Mouse (Mus musculus) Muller cell, postnatal 12 days (primary cell): ENCODE data around the gene Fbxl8.
"Not testable (repeated sequence)": the region's sequence is repeated elsewhere in the genome, so short reads cannot be mapped to it uniquely, and the experiment has no call there.

Experiments used
- DNase-seq: peaks from one replicate; pipeline ENCODE4 v3.0.0-alpha.2; 2015; ENCODE audit errors: inconsistent ontology term

Fbxl8 gene

GRCm38 (mm10) chr8:105281821-105282220 lies 17.4 kb downstream of the Fbxl8 start:
- DNase-seq = no peak

DNA sequence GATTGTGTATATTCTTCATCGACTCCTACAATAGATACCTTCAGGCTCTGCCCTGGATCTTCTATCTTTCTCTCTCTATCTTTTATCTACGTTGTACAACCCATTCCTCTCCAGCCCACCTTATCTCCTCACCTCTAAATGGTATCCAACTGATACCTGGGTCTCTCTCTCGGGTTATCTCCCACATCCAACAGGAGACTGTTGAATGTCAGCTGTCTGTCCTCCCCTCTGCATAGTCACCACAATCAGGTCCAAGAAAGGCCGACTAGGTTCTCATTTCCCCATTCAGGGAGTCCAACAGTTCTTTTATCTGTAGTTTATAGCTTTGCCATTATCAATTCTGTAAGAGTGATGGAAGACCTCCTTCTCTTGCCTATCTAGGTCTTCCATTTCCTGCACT lies 17.8 kb downstream of the Fbxl8 start:
- no peak for DNase-seq

DNA sequence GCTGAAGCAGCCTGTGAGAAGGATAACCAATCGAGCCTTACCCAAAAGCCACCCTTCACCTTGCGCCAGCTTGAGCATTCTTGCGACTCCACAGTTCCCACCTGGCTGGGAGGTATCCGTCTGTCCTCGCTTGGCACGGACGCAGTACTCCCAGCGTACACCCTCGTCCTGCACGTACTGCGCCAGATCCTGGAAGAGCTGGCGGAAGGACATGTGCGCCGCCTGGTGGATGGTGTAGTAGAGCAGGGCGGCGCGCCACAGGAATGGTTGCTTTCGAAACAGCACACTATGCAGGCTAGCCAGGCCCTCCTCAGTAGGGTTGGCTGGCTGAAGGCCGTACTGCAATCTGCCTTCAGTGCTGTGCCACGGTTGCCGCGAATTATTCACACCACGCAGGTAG lies 18.6 kb downstream of the Fbxl8 start:
- peak; percentile 16 for DNase-seq

DNA sequence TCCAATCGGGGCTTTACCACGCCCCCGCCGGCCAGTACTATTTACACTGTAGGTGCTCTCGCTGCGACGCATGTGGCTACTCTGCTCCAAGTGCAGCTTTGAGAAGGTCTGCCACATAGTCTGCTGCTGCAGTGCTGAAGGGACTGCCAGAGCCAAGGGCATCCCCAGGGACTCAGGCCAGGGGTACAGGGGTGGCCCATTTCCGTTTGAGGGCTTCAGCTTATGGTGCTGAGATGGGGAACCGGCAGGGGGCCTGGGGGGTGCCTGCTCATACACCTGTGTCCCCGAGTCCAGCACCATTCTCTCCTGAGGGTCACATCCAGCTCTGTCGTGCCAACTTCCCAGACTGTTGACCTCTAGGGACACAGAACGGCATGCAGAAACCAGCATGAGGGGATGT lies 21.1 kb downstream of the Fbxl8 start:
- DNase-seq = no peak

GRCm38 (mm10) chr8:105286907-105287306 lies 22.5 kb downstream of the Fbxl8 start:
- no peak for DNase-seq

- DNase-seq = no peak
These were observed 23.8 kb downstream of the Fbxl8 start for GRCm38 (mm10) chr8:105288231-105288630.

DNA sequence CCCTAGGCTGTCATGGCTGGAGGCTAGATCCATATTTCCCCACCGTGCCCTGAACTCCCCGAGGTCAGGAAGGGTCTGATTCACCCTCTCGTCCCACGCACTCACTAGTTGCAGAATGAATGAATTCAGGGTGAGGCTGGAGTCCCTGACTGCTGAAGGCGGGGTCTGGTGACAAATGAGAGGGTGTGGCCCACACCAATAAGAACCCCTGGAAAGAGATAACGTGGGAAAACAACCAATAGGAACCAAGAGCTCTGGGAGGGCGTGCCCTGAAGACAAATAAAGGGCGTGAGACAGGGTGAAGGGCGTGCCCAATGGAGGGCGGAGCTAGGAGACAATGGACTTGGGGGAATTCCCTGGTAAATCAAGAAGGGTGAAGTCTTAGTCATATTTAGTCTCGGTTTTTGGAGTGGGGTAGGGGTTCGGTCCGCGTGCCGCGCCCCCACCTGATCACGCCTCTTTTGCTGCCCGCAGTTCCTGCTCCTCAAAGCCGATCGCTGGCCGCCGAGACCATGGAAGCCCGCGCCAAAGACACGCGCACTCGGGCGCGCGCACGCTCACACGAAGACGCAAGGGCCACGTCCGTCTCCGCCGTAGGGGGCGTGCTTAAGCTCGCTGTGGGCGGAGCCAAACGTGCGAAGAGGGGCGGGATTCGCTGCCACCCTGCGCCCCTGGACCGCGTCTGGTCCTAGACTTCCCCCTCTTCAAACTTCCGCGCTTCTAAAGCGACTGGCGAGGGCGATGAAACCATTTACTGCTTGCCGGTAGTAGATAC lies 24.7 kb downstream of the Fbxl8 start:
- peak; percentile 97 for DNase-seq

GRCm38 (mm10) chr8:105289805-105290460 lies 25.5 kb downstream of the Fbxl8 start, which contains the start of gene 4931428F04Rik:
Gene 4931428F04Rik, minus strand, starts transcription at chr8:105289864.
- DNase-seq = peak; percentile 42

GRCm38 (mm10) chr8:105290554-105291314 lies 26.3 kb downstream of the Fbxl8 start:
- peak; percentile 80 for DNase-seq

- not testable (repeated sequence) for DNase-seq
These were observed 26.9 kb downstream of the Fbxl8 start for GRCm38 (mm10) chr8:105291364-105291763.

DNA sequence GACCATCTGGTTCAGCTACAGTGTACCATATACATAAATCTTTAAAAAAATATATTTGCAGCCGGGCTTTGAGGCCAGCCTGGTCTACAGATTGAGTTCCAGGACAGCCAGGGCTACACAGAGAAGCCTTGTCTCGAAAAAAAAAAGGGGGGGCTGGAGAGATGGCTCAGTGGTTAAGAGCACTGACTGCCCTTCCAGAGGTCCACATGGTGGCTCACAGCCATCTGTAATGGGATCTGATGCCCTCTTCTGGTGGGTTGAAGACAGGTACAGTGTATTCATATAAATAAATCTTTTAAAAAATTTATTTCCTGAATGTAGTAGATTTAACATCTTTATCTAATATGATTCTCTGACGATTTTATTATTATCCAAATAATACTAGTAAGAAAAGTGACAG lies 27.4 kb downstream of the Fbxl8 start:
- DNase-seq = not testable (repeated sequence)

DNA sequence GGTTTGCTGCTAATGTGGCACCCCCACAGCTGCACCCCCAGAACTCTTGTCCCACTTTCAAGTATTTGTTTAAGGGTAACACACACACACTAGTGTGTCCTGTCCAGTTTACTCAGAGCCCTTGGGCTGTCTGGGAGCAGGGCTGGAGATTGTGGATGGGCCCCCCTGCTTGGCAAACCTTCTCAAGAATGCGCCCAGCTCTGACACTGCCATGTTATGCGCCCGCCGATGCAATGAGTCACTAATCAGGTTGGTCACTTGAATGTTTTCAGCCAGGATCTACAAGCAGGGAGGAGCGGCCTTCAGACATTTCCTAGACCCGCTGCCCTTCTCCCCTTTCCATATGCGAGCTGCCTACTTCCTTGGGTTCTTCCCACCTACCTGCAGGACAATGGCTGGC lies 28.0 kb downstream of the Fbxl8 start:
- DNase-seq = peak; percentile 59

DNA sequence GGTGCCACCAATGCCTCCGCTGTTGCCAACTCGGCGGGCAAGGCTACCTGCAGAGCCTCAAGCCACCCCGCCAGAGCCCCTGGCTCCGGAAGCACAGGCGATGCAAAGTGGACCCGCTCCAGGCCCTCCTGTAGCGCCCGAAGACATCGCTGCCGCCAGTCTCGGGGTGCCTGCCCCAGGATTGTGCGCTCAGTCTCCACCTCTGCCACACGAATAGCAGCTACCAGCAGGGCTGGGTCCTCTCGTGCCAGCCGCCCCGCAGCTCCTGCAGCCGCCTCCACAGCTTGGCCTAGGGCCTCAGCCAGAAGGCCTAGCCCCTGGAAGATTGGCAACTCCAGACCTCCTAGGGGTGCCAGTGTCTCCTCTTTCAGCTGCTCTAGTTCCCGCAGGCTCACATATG lies 29.0 kb downstream of the Fbxl8 start:
- no peak for DNase-seq

GRCm38 (mm10) chr8:105294776-105295175 lies 30.3 kb downstream of the Fbxl8 start:
- no peak for DNase-seq

DNA sequence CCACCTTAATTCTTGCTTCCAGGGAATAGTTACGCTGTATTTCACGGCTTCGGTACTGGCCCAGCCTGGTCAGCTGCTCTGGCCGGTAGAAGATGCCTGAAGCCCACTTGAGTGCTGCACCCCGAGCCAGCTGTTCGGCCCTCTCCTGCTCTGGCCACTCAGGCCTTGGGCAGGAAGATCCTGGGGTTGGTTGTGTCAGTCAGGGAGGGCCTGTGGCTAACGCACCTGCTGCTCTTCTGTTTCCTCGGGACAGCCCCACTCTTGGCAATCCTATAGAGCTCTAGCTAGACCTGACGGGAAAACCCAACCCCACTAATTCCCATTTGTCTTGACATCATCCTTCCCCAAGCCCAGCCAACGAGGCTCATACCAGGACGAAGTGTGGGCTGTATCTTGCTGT lies 30.8 kb downstream of the Fbxl8 start:
- no peak for DNase-seq

- DNase-seq = no peak
These were observed 31.6 kb downstream of the Fbxl8 start, which contains the start of gene Exoc3l for GRCm38 (mm10) chr8:105295895-105296573. Gene Exoc3l, minus strand, starts transcription at chr8:105296101.

DNA sequence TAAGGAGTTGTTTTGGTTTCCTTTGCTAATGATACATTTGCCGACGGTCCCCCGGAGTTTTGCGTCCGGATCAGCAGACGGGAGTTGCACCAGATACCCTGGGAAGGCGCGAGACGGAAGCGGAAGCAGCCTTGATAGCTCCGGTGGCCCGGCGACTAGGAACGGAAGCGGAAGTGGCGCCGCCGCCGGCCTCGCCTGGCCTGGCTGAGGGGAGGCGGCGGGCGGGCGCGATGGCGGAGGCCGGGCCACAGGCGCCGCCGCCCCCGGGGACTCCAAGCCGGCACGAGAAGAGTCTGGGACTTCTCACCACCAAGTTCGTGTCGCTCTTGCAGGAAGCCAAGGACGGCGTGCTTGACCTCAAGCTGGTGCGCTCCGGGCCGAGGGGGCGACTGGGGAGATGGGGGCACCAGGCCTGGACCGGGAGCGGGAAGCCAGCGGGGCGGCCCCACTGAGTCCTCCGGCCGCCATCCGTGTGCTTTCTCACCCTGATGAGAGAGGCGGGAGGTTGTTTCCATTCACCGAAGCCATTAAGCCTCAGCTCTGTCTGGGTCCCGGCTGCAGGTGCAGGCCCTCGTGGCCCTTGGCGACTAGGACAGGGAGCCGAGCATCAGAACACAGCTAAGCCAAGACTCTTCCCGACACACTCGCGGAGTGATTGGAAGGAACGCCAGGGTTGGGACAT lies 33.2 kb downstream of the Fbxl8 start, which contains the start of gene E2f4:
TSS of gene E2f4 (plus strand) at position 153 of the 682 bp plus-strand sequence.
- DNase-seq = peak; percentile 90

DNA sequence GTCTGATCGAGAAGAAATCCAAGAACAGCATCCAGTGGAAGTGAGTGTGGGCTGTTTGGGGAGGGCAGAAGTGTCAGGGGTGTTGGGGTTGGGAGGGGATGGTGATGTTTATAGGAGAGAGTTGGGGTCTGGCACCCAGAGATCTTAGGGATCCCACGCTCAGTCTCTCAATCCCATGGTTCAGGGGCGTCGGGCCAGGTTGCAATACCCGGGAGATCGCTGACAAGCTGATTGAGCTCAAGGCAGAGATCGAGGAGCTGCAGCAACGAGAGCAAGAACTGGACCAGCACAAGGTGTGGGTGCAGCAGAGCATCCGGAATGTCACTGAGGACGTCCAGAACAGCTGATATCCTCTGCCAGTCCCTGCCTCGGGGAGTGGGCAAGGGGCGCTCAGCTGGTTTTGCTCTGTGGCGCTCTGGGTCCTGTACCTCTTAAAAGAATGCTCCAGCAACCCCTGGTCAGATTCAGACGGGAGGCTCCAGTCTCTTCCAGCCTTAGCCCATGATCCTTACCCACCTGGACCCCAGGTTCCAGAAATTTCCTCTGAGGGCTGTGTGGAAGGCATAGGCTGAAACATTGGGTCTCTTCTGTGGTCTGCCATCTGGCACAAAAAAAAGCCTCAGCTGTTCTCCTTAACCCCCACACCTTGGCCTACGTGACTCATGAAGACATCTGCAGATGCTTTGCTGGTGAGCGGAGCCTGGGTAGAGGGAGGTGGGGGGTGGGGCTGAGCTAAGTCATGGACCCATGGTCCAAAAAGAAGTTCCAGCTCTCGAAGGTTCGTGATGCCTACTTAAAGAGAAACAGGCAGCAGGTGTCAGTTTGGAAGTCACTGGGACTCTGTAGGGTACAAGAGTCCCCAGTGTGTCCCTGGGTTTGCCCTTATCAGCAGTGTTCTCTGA lies 34.2 kb downstream of the Fbxl8 start:
- DNase-seq = no peak

GRCm38 (mm10) chr8:105299962-105300361 lies 35.5 kb downstream of the Fbxl8 start:
- DNase-seq = no peak

- DNase-seq = peak; percentile 10
These were observed 38.9 kb downstream of the Fbxl8 start for GRCm38 (mm10) chr8:105303396-105303795.
